Mouse (Mus musculus) neural tube, embryonic 15.5 days (tissue): ENCODE measurements around the gene Cyp27a1. TPM values are rescaled to one million over a fixed set of nuclear protein-coding genes. Genes with fewer than 3 reads are reported as not detected.
A peak's percentile ranks its signal among the peaks of the same experiment; 100 is the strongest.

Experiments used
- ATAC-seq: fragments of 200-750 bp; cut with Nextera tagmentation; 2 replicates; pipeline ENCODE4 v1.8.0; 2017; ENCODE audit warnings: mild to moderate bottlenecking, moderate TSS enrichment, moderate library complexity; ENCODE audit not compliant: low FRiP score
- H3K27ac ChIP-seq: fragments of 300-500 bp; sonication (generic); replicated peaks from 2 replicates; pipeline ENCODE4 v1.5.1; 2015; ENCODE audit warnings: mild to moderate bottlenecking, inconsistent platforms
- H3K27me3 ChIP-seq: fragments of 300-500 bp; sonication (generic); replicated peaks from 2 replicates; pipeline ENCODE4 v1.6.1; 2015; ENCODE audit warnings: inconsistent platforms
- H3K36me3 ChIP-seq: fragments of 300-500 bp; sonication (generic); 2 replicates; pipeline ENCODE4 v1.6.1; 2015; ENCODE audit warnings: inconsistent platforms
- H3K4me1 ChIP-seq: fragments of 300-500 bp; sonication (generic); 2 replicates; pipeline ENCODE4 v1.6.1; 2015; ENCODE audit warnings: inconsistent platforms
- H3K4me2 ChIP-seq: fragments of 300-500 bp; sonication (generic); 2 replicates; pipeline ENCODE4 v1.6.1; 2015; ENCODE audit warnings: inconsistent platforms, mild to moderate bottlenecking, moderate library complexity
- H3K4me3 ChIP-seq: fragments of 300-500 bp; sonication (generic); replicated peaks from 2 replicates; pipeline ENCODE4 v1.5.1; 2015; ENCODE audit warnings: mild to moderate bottlenecking, inconsistent platforms
- H3K9ac ChIP-seq: fragments of 300-500 bp; sonication (generic); replicated peaks from 2 replicates; pipeline ENCODE4 v1.6.1; 2015; ENCODE audit warnings: mild to moderate bottlenecking, inconsistent platforms
- H3K9me3 ChIP-seq: fragments of 300-500 bp; sonication (generic); replicated peaks from 2 replicates; pipeline ENCODE4 v1.6.1; 2016; ENCODE audit warnings: inconsistent platforms
- WGBS: fragments of 180-500 bp; shearing (Covaris S2); methylation state at CpG from one replicate; pipeline ENCODE4 v1.1.7; 2015; ENCODE audit warnings: mixed read lengths; 5-methylcytosine and 5-hydroxymethylcytosine counted together
- polyA plus RNA-seq: library from polyadenylated mRNA; unstranded; fragments of >200 nt; fragmentation: Nextera tagmentation; extraction: Ambion mirVana; gene quantifications from 2 replicates; pipeline ENCODE4 v1.2.1, GENCODE M21; 2015

The Cyp27a1 gene
- polyA plus RNA-seq, 1 experiment from 2014 or later, result 2.9 TPM

DNA sequence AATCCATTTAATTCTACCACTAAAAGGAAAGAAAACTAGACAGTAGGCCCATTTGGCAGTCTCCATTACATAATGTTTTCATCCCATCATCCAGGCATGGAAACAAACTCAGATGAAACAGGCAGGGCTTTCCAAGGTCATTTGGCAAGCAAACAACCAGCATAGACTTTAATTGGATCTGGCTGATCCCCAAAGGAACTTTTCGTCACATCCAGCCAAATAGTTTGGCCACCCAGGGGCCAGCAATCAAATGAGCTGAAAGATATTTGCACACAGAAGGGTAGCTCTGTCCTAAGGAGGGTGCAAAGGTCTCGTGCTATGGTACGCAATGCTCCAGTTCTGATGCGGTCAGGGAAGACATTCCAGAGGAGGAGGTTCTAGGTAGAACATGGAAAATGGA, 37.3 kb downstream of the Cyp27a1 start:
- Histone ChIP-seq H3K4me3 (no peak overlapping the region), H3K27ac (no peak overlapping the region), H3K9me3 (no peaks in the 10 kb centered on the region), H3K9ac (no peak overlapping the region), H3K4me1 (0 out of 2 replicates have a peak, but pooled peaks cover 5% of the 10 kb centered on the region), H3K4me2 (no peak overlapping the region), H3K27me3 (peaks cover 20% of the 10 kb centered on the region), H3K36me3 (no peaks in the 10 kb centered on the region)
- WGBS, result 78% methylated on average over 4 of the region's 4 CpGs
- ATAC-seq, result no peak

DNA sequence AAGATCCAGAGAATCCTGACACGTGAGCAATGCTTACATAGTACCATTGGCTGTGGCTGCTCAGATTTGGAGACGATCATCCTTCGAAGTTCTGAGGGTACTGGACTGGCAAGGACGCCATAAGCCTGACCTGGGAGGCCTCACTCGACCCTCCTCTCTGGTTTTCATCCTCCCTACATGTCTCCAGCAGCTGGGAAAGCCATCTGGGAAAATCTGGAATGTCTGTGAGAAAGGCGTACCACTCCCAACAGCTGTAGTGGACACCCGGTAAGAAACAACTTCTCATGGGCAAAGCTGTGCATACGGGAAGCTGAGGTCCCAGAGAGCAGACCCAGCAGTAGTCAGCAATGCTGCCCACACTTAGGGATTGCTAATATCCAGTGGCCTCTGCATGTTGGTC, 38.8 kb downstream of the Cyp27a1 start:
- WGBS, result 85% methylated on average over 8 of the region's 8 CpGs
- H3K36me3 ChIP-seq, result no peaks in the 10 kb centered on the region
- no peak overlapping the region for H3K9ac ChIP-seq
- no peaks in the 10 kb centered on the region for H3K9me3 ChIP-seq
- H3K4me1 ChIP-seq, result 0 out of 2 replicates have a peak, but pooled peaks cover 5% of the 10 kb centered on the region
- no peak overlapping the region for H3K27ac ChIP-seq
- no peak for ATAC-seq
- no peak overlapping the region for H3K4me2 ChIP-seq
- peaks cover 19% of the 10 kb centered on the region for H3K27me3 ChIP-seq
- H3K4me3 ChIP-seq, result no peak overlapping the region

DNA sequence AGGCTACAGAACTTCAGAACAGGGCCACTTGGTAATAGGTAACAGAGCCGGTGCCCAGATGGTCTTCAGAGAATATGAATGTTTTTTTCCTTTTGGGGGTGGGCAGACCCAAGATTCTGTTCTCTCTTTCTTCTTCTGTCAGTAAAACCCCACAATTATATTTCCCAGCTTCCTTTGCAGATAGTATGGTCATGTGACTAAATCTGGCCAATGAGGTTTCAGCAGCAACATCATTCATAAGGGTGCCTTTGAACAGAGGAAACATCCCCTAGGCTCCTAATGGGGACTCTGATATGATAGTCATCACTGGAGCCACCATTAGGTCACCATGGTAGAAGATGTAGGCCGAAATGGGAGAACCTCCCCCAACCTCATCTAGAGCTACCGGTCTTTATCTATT, 39.5 kb downstream of the Cyp27a1 start:
- Histone ChIP-seq H3K4me1 (0 out of 2 replicates have a peak, but pooled peaks cover 5% of the 10 kb centered on the region), H3K27me3 (peaks cover 12% of the 10 kb centered on the region), H3K4me3 (no peak overlapping the region), H3K4me2 (no peak overlapping the region), H3K9ac (no peak overlapping the region), H3K36me3 (no peaks in the 10 kb centered on the region), H3K9me3 (no peaks in the 10 kb centered on the region), H3K27ac (no peak overlapping the region)
- no peak for ATAC-seq
- WGBS, result 94% methylated on average over 3 of the region's 3 CpGs

DNA sequence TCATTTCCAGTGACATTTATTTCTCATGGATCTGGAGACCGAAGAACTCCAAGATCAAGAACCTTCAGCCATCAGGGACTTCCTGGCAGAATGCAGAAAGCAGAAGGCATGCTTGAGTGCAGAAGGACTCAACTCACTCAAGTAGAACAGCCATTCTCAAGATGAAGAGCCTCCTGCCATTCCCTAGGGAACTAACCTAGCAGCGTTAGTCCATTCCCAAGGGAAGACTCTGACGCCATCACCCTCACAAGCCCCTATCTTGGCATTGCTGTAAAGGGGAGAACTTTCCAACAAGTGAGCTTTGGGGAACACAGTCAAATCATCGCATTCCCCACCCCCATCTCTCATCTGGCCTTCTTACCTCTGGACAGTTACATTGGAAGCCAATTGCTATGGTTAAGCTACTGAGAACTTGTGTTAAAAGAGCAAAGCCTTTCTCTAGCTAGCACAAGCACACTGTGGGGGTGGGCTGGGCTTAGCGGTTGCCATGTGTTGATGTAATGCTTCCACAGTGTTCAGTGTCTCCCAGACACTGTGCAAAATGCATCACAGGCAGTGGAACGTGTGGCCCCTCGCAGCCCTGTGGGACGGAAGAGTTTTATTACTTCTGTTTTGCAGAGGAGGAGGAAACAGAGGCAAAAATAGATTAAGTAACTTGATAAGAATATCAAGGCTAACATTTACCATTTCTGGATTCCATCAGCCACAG, 40.0 kb downstream of the Cyp27a1 start:
- no peak overlapping the region for H3K9ac ChIP-seq
- H3K4me2 ChIP-seq, result no peak overlapping the region
- no peaks in the 10 kb centered on the region for H3K9me3 ChIP-seq
- no peaks in the 10 kb centered on the region for H3K36me3 ChIP-seq
- H3K4me1 ChIP-seq, result 0 out of 2 replicates have a peak, but pooled peaks cover 5% of the 10 kb centered on the region
- peaks cover 8% of the 10 kb centered on the region for H3K27me3 ChIP-seq
- WGBS, result 85% methylated on average over 8 of the region's 8 CpGs
- ATAC-seq, result no peak
- no peak overlapping the region for H3K4me3 ChIP-seq
- H3K27ac ChIP-seq, result no peak overlapping the region

DNA sequence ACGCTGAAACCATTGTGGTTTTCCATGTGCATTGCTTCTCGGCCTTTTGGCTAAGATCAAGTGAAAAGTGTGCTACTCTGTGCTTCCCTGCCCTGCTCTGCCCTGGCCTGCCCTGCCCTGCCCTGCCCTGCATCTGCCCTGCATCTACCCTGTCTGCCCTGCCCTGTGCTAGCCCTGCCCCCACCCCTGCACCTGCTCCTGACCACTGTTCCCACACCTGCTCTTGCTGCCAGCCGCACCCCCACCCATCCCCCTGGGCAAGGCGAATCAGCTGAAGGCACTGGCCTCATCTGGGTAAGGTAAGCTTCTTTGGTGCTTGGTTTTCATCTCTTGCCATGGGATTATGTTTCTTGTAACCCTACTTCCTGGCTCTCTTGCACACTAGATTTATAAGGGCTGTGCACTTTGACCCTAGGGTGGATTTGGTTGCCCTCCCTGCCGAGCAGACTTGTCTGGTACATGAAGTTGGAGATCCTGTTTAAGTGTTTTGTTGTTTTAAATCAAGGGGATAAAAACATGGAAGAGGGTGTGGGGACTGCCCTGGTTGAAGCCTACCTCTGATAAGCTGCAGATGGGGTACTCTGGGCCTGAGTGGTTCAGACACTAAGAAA, 40.9 kb downstream of the Cyp27a1 start:
- H3K4me3 ChIP-seq, result no peak overlapping the region
- H3K27ac ChIP-seq, result no peak overlapping the region
- H3K9me3 ChIP-seq, result no peaks in the 10 kb centered on the region
- no peak overlapping the region for H3K9ac ChIP-seq
- H3K4me2 ChIP-seq, result no peak overlapping the region
- ATAC-seq, result no peak
- peaks cover under 1% of the 10 kb centered on the region; the same call in 1 of the 2 replicates for H3K27me3 ChIP-seq
- H3K4me1 ChIP-seq, result no peaks in the 10 kb centered on the region
- no peaks in the 10 kb centered on the region for H3K36me3 ChIP-seq
- 77% methylated on average over 5 of the region's 5 CpGs for WGBS

DNA sequence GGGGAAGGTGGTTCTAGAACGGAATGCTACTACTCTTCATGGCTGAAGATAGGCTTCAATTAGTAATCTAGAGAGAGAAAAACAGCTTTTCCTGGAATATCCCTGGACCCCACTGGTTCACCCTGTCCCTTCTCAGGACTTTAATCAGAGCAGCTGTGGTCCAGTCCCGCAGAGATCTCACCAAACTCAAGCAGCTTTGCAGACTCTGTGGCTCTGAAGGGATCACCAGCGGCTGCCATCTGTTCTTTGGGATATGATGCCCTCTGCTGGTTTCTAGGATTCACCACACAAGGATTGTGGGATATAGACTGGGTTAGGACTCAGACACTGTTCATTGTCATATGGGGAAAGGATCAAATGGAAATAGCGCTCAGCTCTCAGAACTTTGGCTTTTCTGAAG, 46.4 kb downstream of the Cyp27a1 start:
- Histone ChIP-seq H3K4me2 (no peak overlapping the region), H3K4me1 (no peaks in the 10 kb centered on the region), H3K27ac (no peak overlapping the region), H3K27me3 (peaks cover 10% of the 10 kb centered on the region; the same call in 1 of the 2 replicates), H3K9me3 (no peaks in the 10 kb centered on the region), H3K9ac (no peak overlapping the region), H3K36me3 (no peaks in the 10 kb centered on the region), H3K4me3 (no peak overlapping the region)
- WGBS, result 30% methylated on average over 4 of the region's 4 CpGs
- ATAC-seq, result no peak

DNA sequence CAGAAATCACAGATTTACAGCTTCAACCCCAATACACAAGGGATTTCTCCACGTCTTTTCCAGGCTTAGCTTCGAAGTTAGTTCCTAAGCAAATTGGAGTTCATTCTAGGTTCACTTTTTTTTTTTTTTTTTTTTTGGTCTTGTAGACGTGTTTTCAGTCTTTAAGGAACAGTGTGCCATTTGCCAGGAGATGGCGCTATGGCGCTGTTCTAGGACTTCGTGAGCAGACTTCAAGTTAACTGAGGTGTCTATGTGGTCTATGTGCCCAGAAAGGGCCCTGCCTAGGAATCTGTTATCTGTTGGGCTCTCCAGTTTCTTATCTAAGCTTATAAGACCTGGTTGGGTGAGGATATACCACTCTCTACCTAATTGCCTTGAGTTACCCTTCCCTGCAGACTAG, 49.7 kb downstream of the Cyp27a1 start:
- no peak overlapping the region for H3K4me3 ChIP-seq
- H3K27ac ChIP-seq, result no peak overlapping the region
- H3K4me1 ChIP-seq, result no peaks in the 10 kb centered on the region
- ATAC-seq, result no peak
- H3K9ac ChIP-seq, result no peak overlapping the region
- H3K36me3 ChIP-seq, result no peaks in the 10 kb centered on the region
- peaks cover 19% of the 10 kb centered on the region; the same call in 1 of the 2 replicates for H3K27me3 ChIP-seq
- no peak overlapping the region for H3K4me2 ChIP-seq
- WGBS, result 3% methylated on average over 6 of the region's 6 CpGs
- H3K9me3 ChIP-seq, result no peaks in the 10 kb centered on the region

DNA sequence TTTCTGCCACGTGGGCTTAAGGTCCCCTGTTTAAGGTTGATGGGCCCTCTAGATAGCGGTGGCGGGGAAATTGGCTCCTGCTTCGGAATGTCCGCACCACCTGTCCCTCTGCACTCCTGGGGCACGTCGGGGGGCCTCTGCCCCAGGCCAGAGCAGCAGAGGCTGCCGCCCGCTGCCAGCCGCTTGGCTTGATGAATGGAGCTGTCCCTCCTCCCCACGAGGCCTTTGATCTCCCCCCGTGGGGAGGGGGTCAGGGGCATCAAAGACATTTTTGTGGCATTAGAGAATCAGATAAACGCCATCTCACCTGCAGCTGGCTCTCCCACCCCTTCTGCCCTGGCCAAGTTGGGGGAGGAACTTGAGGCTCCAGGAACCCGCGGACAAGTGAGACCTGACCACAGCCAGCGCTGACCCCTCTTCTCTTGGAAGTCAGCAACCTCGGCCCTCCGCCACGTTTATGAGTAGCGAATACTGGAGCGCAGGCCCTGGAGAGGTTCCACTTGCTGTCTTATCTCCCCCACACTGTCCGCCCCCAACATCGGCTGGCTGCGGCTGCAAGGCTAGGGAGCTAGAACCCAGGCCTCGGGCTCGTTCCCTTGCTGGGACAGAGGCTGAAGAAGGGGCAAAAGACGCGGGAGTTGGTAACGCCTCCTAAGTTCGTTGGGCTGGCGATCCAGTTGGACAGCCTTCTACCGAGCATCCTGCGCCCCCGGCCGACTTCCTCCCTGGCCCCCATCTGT, 57.5 kb downstream of the Cyp27a1 start:
- Histone ChIP-seq H3K27me3 (peaks cover 80% of the 10 kb centered on the region), H3K4me1 (peaks cover 31% of the 10 kb centered on the region), H3K9me3 (no peaks in the 10 kb centered on the region), H3K4me3 (peak overlapping the region; percentile 45), H3K9ac (no peak overlapping the region; the same call in 1 of the 2 replicates), H3K27ac (no peak overlapping the region), H3K36me3 (no peaks in the 10 kb centered on the region), H3K4me2 (peak overlapping the region; percentile 95)
- 1% methylated on average over 35 of the region's 35 CpGs for WGBS
- no peak for ATAC-seq

DNA sequence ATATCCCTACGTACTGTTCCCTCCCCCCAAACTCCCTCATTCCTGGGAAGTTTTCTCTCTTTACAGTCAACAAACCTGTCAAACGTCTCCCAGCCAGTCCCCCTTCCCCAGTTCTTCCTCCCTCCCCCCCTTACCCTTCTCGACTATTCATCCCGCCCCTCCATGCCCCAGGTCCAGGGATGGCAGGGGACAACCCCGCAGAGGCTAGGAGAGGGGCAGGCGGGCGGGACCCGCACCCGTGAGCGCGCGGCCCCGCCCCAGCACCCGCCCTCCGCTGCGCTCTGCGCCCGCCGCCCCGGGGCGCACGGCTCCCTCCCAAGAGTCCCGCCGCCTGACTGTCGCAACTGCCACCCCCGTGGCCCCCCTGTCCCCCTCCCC, 58.1 kb downstream of the Cyp27a1 start:
- H3K4me3 ChIP-seq, result peak overlapping the region; percentile 45
- peaks cover 85% of the 10 kb centered on the region for H3K27me3 ChIP-seq
- no peaks in the 10 kb centered on the region for H3K9me3 ChIP-seq
- peak overlapping the region; percentile 95 for H3K4me2 ChIP-seq
- peak overlapping the region; percentile 32; the same call in 1 of the 2 replicates for H3K9ac ChIP-seq
- no peak overlapping the region for H3K27ac ChIP-seq
- H3K36me3 ChIP-seq, result no peaks in the 10 kb centered on the region
- 3% methylated on average over 19 of the region's 26 CpGs for WGBS
- 0 out of 2 replicates have a peak, but pooled peaks have one; percentile 40 for ATAC-seq
- peaks cover 31% of the 10 kb centered on the region for H3K4me1 ChIP-seq

DNA sequence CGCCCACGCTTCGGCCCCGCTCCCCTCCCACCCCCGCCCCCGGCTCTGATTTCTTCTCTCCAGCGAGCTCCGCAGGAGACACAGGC, 58.3 kb downstream of the Cyp27a1 start, which contains the start of gene Wnt6:
Wnt6 (plus strand) TSS at position 48 of the 86 bp plus-strand sequence.
- Histone ChIP-seq H3K27me3 (peaks cover 87% of the 10 kb centered on the region), H3K9me3 (no peaks in the 10 kb centered on the region), H3K4me1 (peaks cover 31% of the 10 kb centered on the region), H3K4me2 (peak within 1 kb of the TSS; percentile 95), H3K27ac (no peak within 1 kb of the TSS), H3K9ac (peak within 1 kb of the TSS; percentile 32), H3K4me3 (peak within 1 kb of the TSS; percentile 45), H3K36me3 (no peaks in the 10 kb centered on the region)
- WGBS, result 0% methylated on average over 1 of the region's 8 CpGs
- no peak for ATAC-seq

DNA sequence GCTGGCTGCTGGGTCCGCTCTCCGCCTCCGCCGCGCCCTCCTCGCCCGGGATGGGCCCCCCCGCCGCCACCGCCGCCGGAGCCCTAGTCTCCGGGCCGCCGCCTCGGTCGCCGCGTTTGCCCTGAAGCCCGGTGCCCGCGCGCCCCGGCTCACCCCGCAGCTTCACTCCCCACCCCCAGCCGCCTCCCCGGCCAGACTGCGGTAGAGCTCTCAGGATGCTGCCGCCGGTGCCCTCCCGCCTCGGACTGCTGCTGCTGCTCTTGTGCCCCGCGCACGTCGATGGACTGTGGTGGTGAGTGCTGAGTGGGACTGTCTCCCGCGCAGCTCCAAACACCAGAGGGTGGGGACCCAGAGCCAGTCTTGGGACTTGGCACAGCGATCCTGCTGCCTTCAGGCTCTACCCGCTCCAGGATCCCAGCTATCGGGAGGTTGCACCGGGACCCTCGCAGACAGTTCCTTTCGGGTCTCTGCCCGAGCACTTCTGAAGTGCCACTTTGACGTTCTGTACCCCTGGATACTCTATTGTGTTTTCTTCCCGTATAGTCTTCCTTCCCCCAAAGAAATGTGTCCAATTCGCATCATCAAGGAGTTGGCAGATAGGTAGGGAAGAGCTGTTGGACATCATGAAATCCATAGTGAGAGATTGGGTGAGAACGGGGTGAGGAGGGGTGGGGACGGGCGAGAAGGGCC, 58.7 kb downstream of the Cyp27a1 start:
- Histone ChIP-seq H3K4me2 (peak overlapping the region; percentile 95), H3K9me3 (no peaks in the 10 kb centered on the region), H3K4me1 (peaks cover 31% of the 10 kb centered on the region), H3K27ac (no peak overlapping the region), H3K36me3 (no peaks in the 10 kb centered on the region), H3K9ac (peak overlapping the region; percentile 32), H3K27me3 (peaks cover 91% of the 10 kb centered on the region), H3K4me3 (peak overlapping the region; percentile 45)
- no peak for ATAC-seq
- under 1% methylated on average over 32 of the region's 51 CpGs for WGBS
